Mouse (Mus musculus): ENCODE data around the gene 1700021F05Rik. TPM values are rescaled to one million over a fixed set of nuclear protein-coding genes. Genes with fewer than 3 reads are reported as not detected.
"Not testable (repeated sequence)": the region's sequence is repeated elsewhere in the genome, so short reads cannot be mapped to it uniquely, and the experiment has no call there.

Gene 1700021F05Rik
- polyA plus RNA-seq, 1 experiment, result 10.0 TPM

DNA sequence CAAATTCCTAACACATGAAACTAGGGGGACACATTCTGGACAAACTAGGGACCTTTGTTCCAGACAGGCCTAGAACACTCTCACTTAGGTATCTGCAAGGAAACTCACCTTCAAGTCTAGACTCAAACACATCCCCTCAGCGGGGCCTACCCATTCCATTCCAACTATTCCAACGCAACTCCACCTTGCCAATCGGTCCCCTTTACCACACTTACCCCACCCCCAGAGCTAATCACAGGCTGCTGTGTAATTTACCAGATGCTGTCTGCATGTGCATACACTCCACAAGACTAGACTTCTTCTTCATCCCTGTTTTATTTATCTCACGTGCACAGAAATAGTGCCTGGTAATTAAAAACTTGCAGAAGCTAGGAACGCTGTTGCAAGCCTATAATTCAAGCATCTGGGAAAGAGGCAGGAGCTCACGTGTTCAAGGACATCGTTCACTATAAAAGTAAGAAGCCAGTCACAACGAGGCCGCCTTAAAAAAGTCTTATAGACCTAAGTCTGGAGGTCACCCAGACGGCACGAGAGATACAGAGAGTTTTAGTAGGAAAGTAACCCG, 966 bp downstream of the 1700021F05Rik start:
- Histone ChIP-seq H3K4me3 (ENCODE audit: control insufficient read depth, low read depth, low read length) (no peak overlapping the region), H3K27me3 (ENCODE audit: control insufficient read depth, insufficient read depth, low read length) (no peaks in the 10 kb centered on the region), H3K4me1 (ENCODE audit: control insufficient read depth, insufficient read depth, low read length) (no peaks in the 10 kb centered on the region; the same call in 1 of the 2 replicates), H3K27ac (ENCODE audit: control insufficient read depth, insufficient read depth, low read depth, low read length) (no peak overlapping the region), H3K36me3 (ENCODE audit: control insufficient read depth, insufficient read depth, low read length) (no peaks in the 10 kb centered on the region)
- TF ChIP-seq CTCF (IDR thresholded peaks at IDR 0.05; ENCODE audit: control insufficient read depth, insufficient read depth, insufficient replicate concordance, low read depth, low read length) (no peak), POLR2A (IDR thresholded peaks at IDR 0.05; ENCODE audit: control insufficient read depth, low read depth, low read length) (no peak)

DNA sequence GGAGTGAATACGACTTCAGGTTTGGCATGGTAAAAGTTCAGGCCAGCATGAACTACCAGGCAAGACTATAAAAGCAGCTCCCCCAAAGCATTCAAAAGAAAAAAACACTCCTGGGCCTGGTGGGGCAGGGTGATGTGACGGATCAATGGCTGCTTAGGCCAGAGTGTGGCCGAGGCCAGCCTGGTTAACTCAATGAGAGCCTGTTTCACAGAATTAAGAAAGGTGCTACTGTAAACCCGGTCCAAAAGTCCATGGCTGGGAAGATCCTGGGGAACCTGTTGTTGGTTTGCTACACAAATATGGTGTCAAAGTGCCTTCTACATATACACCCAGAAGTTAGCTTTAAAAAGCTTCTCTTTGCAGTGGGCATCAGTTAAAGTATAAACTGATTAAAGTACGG, 2.0 kb downstream of the 1700021F05Rik start:
- H3K4me3 ChIP-seq (ENCODE audit: control insufficient read depth, low read depth, low read length), result no peak overlapping the region
- no peaks in the 10 kb centered on the region; the same call in 1 of the 2 replicates for H3K4me1 ChIP-seq (ENCODE audit: control insufficient read depth, insufficient read depth, low read length)
- TF ChIP-seq POLR2A (IDR thresholded peaks at IDR 0.05; ENCODE audit: control insufficient read depth, low read depth, low read length) (no peak), CTCF (IDR thresholded peaks at IDR 0.05; ENCODE audit: control insufficient read depth, insufficient read depth, insufficient replicate concordance, low read depth, low read length) (no peak)
- H3K27ac ChIP-seq (ENCODE audit: control insufficient read depth, insufficient read depth, low read depth, low read length), result no peak overlapping the region
- H3K36me3 ChIP-seq (ENCODE audit: control insufficient read depth, insufficient read depth, low read length), result no peaks in the 10 kb centered on the region
- no peaks in the 10 kb centered on the region for H3K27me3 ChIP-seq (ENCODE audit: control insufficient read depth, insufficient read depth, low read length)

DNA sequence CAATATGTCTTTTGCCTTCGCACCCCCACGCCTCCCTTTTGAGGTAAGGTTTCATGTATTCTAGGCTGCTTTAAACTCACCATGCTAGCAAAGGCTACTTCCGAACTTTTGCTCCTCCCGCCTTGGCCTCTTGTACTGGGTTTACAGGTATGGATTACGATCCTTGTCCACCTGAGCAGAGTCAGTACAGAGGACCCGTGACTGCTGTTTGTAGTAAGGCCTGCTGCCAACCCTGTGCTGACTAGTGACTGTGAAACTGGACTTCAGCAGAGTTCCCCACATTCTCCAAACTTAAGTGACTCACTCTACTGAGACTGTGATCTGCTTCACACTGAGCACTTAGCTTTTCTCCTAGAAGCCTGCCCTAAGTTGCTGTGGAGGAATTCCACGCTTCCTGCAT, 3.1 kb downstream of the 1700021F05Rik start:
- no peaks in the 10 kb centered on the region for H3K36me3 ChIP-seq (ENCODE audit: control insufficient read depth, insufficient read depth, low read length)
- TF ChIP-seq CTCF (IDR thresholded peaks at IDR 0.05; ENCODE audit: control insufficient read depth, insufficient read depth, insufficient replicate concordance, low read depth, low read length), result no peak
- no peak for TF ChIP-seq POLR2A (IDR thresholded peaks at IDR 0.05; ENCODE audit: control insufficient read depth, low read depth, low read length)
- H3K4me3 ChIP-seq (ENCODE audit: control insufficient read depth, low read depth, low read length), result no peak overlapping the region
- no peaks in the 10 kb centered on the region for H3K27me3 ChIP-seq (ENCODE audit: control insufficient read depth, insufficient read depth, low read length)
- H3K27ac ChIP-seq (ENCODE audit: control insufficient read depth, insufficient read depth, low read depth, low read length), result no peak overlapping the region
- no peaks in the 10 kb centered on the region; the same call in 1 of the 2 replicates for H3K4me1 ChIP-seq (ENCODE audit: control insufficient read depth, insufficient read depth, low read length)

DNA sequence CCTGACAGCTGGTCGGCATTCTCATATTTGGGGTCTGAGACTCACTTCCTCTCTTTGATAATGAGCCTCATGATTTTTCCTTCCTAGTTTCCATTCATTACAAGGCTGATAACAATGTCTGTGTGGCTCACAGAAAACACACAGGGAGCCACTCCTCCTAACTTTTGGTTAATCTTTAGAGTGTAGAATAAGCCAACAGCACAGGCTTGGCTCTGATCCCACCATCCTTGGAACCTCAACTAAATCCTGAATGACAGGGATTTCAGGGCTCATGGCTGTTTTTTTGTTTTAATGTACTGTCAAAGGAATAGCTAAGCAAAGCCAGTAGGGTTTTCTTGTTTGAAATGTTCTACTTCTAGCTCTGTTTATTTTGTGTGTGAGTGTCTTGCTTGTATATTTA, 6.4 kb downstream of the 1700021F05Rik start:
- TF ChIP-seq CTCF (IDR thresholded peaks at IDR 0.05; ENCODE audit: control insufficient read depth, insufficient read depth, insufficient replicate concordance, low read depth, low read length), result no peak
- TF ChIP-seq POLR2A (IDR thresholded peaks at IDR 0.05; ENCODE audit: control insufficient read depth, low read depth, low read length), result no peak
- Histone ChIP-seq H3K27ac (ENCODE audit: control insufficient read depth, insufficient read depth, low read depth, low read length) (no peak overlapping the region), H3K4me3 (ENCODE audit: control insufficient read depth, low read depth, low read length) (no peak overlapping the region), H3K27me3 (ENCODE audit: control insufficient read depth, insufficient read depth, low read length) (no peaks in the 10 kb centered on the region), H3K4me1 (ENCODE audit: control insufficient read depth, insufficient read depth, low read length) (no peaks in the 10 kb centered on the region), H3K36me3 (ENCODE audit: control insufficient read depth, insufficient read depth, low read length) (peaks cover 3% of the 10 kb centered on the region)

DNA sequence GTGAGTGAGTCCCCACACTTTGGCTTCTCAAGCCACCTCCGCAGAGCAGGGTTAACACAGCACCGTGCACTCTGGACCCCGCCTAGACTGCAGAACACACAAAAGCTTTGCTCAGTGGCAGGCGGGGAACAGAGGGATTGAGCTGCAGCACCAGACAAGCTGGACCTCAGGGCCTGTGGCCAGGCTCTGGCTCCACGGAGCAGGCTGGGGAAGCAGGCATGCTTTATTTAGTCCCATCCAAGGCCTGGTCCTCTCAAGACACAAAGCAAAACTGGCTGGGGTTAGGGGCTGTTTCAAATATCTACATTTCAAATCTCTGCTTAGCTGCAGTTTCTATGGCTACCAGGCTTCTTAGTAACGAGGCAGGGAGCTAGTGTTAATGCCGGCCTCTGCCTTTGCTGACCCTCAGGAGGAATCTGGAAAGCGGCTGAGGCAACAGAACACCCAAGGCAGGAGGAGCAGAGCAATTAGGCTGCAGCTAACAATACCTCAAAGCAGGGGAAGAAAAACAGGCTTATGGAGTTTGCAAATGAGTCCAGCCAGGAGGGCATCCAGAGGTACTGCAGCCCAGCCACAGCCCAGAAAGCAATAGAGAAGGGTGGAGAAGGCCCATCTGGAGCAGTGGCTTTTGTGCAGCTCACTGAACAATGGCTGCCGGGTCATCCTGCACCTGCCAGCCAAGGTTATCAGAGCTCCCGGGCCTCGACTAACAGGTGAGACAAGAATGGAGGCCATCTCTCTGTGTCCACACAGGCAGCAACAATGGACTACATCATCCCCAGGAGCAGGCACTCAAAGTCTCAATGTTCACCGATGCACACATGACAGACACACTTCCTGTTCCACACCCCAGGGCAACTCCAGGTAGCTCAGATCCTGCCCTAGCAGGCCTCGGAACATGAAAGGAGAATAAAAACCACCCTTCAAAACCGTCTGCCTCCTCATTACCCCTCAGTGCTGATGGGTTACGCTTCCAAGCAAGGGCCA, 13.2 kb downstream of the 1700021F05Rik start:
- TF ChIP-seq POLR2A (IDR thresholded peaks at IDR 0.05; ENCODE audit: control insufficient read depth, low read depth, low read length) (no peak), CTCF (IDR thresholded peaks at IDR 0.05; ENCODE audit: control insufficient read depth, insufficient read depth, insufficient replicate concordance, low read depth, low read length) (no peak)

DNA sequence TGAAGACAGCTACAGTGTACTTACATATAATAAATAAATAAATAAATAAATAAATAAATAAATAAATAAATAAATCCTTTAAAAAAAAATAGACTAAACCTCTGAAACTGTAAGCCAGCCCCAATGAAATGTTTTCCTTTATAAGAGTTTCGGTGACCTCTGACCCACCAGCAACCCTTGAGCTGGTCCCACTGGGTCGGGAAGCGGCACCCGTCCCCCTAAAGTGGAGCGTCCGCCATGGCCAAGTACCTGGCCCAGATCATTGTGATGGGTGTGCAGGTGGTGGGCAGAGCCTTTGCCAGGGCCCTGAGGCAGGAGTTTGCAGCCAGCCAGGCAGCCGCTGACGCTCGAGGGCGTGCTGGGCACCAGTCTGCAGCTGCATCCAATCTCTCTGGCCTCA, 16.9 kb downstream of the 1700021F05Rik start, which contains the start of gene Gm9803:
TSS of gene Gm9803 (plus strand) at position 154 of the 400 bp plus-strand sequence.
- H3K4me3 ChIP-seq (ENCODE audit: control insufficient read depth, low read depth, low read length); H3K27me3 ChIP-seq (ENCODE audit: control insufficient read depth, insufficient read depth, low read length); H3K36me3 ChIP-seq (ENCODE audit: control insufficient read depth, insufficient read depth, low read length); H3K4me1 ChIP-seq (ENCODE audit: control insufficient read depth, insufficient read depth, low read length); H3K27ac ChIP-seq (ENCODE audit: control insufficient read depth, insufficient read depth, low read depth, low read length): not testable (repeated sequence)

More for the DNA sequence above, 13.2 kb downstream of the 1700021F05Rik start:
- Histone ChIP-seq H3K4me3 (ENCODE audit: control insufficient read depth, low read depth, low read length) (no peak overlapping the region), H3K27me3 (ENCODE audit: control insufficient read depth, insufficient read depth, low read length) (no peaks in the 10 kb centered on the region), H3K27ac (ENCODE audit: control insufficient read depth, insufficient read depth, low read depth, low read length) (no peak overlapping the region), H3K4me1 (ENCODE audit: control insufficient read depth, insufficient read depth, low read length) (no peaks in the 10 kb centered on the region), H3K36me3 (ENCODE audit: control insufficient read depth, insufficient read depth, low read length) (peaks cover 3% of the 10 kb centered on the region)

DNA sequence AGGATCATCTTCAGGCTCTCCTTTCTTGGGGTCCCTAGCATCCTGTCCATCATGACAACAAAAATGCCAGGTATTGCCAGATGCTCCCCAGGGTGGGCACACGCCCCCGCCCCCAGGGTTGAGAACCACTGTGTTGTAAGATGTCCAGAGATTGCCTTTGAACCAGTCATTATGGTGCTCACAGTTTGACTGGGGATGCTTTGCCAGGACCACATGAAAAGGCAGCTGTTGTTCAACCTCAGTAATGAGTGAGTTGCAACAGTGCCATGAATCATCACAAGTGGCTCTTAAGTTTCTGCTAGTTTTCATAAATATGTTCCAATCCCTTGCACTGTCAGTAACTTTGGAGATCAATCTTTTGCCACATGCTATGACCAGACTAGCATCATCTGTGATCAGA, 20.8 kb downstream of the 1700021F05Rik start:
- H3K36me3 ChIP-seq (ENCODE audit: control insufficient read depth, insufficient read depth, low read length), result no peaks in the 10 kb centered on the region
- H3K27ac ChIP-seq (ENCODE audit: control insufficient read depth, insufficient read depth, low read depth, low read length), result no peak overlapping the region
- H3K4me1 ChIP-seq (ENCODE audit: control insufficient read depth, insufficient read depth, low read length), result no peaks in the 10 kb centered on the region
- H3K4me3 ChIP-seq (ENCODE audit: control insufficient read depth, low read depth, low read length), result no peak overlapping the region
- TF ChIP-seq POLR2A (IDR thresholded peaks at IDR 0.05; ENCODE audit: control insufficient read depth, low read depth, low read length) (no peak), CTCF (IDR thresholded peaks at IDR 0.05; ENCODE audit: control insufficient read depth, insufficient read depth, insufficient replicate concordance, low read depth, low read length) (no peak)
- no peaks in the 10 kb centered on the region for H3K27me3 ChIP-seq (ENCODE audit: control insufficient read depth, insufficient read depth, low read length)
